Mouse (Mus musculus) cerebellum, adult 2 months (tissue): ENCODE measurements around the gene Cyp2g1.
"Not testable (repeated sequence)": the region's sequence is repeated elsewhere in the genome, so short reads cannot be mapped to it uniquely, and the experiment has no call there.

Source experiments
- CTCF ChIP-seq: fragments of 200-500 bp; IDR thresholded peaks from 2 replicates; pipeline ENCODE4 v1.5.1; 2011; ENCODE audit warnings: low read depth, mild to moderate bottlenecking, control low read depth, low read length, moderate library complexity, borderline replicate concordance; ENCODE audit not compliant: insufficient read depth
- POLR2A ChIP-seq: fragments of 200-500 bp; IDR thresholded peaks from 2 replicates; pipeline ENCODE4 v1.6.1; 2011; ENCODE audit warnings: low read length, control low read depth, borderline replicate concordance; ENCODE audit not compliant: insufficient read depth

DNA sequence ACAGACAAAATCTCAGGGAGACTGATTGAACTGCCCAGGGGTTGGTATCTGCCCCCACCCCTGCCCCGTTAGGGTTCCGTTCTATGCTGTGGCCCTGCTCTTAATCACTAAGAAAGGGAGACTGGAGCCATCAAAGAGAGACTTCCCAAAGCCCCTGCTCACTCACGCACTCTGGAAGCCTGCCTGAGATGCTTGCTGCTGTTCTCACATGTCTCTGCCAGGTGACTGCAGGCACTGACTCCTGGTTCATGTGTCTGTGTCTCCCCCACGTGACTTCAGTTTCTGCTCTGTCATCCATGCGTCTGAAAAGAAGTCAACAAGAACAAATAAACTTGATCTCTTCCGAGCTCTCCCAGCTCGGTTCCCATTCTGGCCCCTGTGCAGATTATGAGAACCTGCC is 24.0 kb downstream of the Cyp2g1 start:
- not testable (repeated sequence) for TF ChIP-seq POLR2A, CTCF
